Mouse (Mus musculus): ENCODE measurements around the gene Pdzd7.

Pdzd7 gene

DNA sequence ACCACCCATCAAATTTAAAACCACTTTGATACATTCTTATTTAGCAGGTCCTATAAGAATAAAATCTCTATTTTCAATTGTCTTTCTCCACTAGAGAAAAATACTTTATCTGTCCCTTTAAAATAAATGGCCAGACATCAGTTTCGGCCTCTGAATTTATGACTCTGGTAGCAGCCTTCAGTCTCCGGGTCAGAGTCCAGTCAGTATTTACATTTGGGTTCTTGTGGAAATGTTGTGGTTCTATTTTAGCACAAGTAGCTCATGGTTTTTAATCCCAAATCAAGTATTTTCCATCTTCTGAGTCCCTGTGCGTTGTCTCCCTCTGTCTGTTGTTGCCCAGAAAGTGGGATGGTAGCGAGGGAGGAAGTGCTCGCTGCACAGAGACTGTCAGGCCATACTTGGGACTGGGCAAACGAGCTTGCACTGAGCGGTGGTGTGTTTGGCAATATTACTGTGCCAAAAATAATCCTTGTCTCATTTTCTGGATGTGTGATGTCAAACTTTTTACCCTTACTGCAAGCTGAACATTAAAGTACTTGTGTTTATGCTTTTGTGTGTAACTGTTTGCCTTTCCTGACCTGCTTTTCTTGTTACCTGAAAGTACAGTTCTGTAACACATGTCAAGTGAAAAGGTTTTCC lies 62.9 kb downstream of the Pdzd7 start:
- no peak for DNase-seq

DNA sequence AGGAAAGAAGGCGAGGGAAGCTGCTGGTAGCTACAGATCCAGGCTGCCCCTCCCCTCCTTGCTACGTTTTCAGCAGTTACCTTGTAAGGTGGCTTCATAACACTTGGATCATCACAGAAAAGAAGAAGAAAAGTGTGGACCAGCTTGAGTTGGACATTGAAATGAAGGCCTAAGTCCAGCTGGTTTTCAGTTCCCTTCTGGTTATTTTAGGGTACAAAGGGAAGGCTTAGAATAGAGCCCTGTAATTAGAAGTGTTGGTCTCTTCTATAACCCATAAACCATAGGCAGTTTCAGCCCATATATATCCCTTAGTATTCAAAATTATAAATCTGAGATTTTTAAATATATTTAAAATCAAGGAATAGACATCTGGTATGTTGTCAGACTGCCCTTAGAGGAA lies 64.7 kb downstream of the Pdzd7 start:
- DNase-seq: no peak

- DNase-seq: no peak
Observed at GRCm38 (mm10) chr19:44977148-44977547, 68.4 kb downstream of the Pdzd7 start.

Data from spleen, adult 18-20 months (tissue).